ENCODE assay signal across 10 mouse cellular contexts in genomic region chr1:164787771-164788170, GRCm38 (mm10). TPM values are rescaled to one million over a fixed set of nuclear protein-coding genes. Genes with fewer than 3 reads are reported as not detected.
DNase-seq lines count a peak whose midpoint lies in the region; ATAC-seq lines count a peak whose summit lies in the region.
"Had no signal": no experiment of that assay in that cellular context is flagged by ENCODE, and none has a peak within 500 bp of the region (broad histone marks: within the 10 kb centered on the region; RNA-seq: fewer than 3 reads in every experiment).

No protein-coding gene starts in this region.

- H3K4me3 ChIP-seq in forebrain, embryonic 16.5 days (replicated peaks; ENCODE audit: low read length), result no peak overlapping the region
- H3K4me3 ChIP-seq in forebrain, embryonic 10.5 days, result no peak overlapping the region
- H3K4me3 ChIP-seq in liver, embryonic 12.5 days, result no peak overlapping the region
- H3K4me3 ChIP-seq: lung, embryonic 15.5 days had no signal

- no peak for DNase-seq in forebrain, embryonic 10.5 days (ENCODE audit: extremely low spot score, low spot score)
- peak; percentile 95 for DNase-seq in cerebellum, adult 11-12 months
- peak; percentile 31 to 57 for DNase-seq in kidney, postnatal 25 days
- no peak for DNase-seq in embryo, embryonic 9.5 days (ENCODE audit: extremely low spot score)
- no peak for DNase-seq in ovary, postnatal 10 days (ENCODE audit: low spot score)
- no peak for DNase-seq in thymus, postnatal 10 days (ENCODE audit: low spot score in 2 of 2)
- DNase-seq: adrenal gland, postnatal 25 days had no signal

- H3K9me3 ChIP-seq in forebrain, embryonic 16.5 days (ENCODE audit: control insufficient read depth, low read length), result no peaks in the 10 kb centered on the region
- H3K9me3 ChIP-seq in forebrain, embryonic 10.5 days, result no peaks in the 10 kb centered on the region
- no peaks in the 10 kb centered on the region for H3K9me3 ChIP-seq in liver, embryonic 12.5 days (replicated peaks)
- H3K9me3 ChIP-seq: lung, embryonic 15.5 days had no signal

- no peak overlapping the region for H3K9ac ChIP-seq in forebrain, embryonic 16.5 days (replicated peaks; ENCODE audit: low read depth, low read length)
- H3K9ac ChIP-seq in liver, embryonic 12.5 days, result no peak overlapping the region
- H3K9ac ChIP-seq: lung, embryonic 15.5 days had no signal

- peak; percentile 65 for ATAC-seq in forebrain, embryonic 16.5 days
- ATAC-seq in liver, embryonic 12.5 days, result peak; percentile 63; the same call in 1 of the 2 replicates

- H3K27ac ChIP-seq in forebrain, embryonic 16.5 days (ENCODE audit: low read length), result no peak overlapping the region
- H3K27ac ChIP-seq in forebrain, embryonic 10.5 days, result no peak overlapping the region
- no peak overlapping the region for H3K27ac ChIP-seq in liver, embryonic 12.5 days
- H3K27ac ChIP-seq: lung, embryonic 15.5 days had no signal

- no peak overlapping the region for H3K4me2 ChIP-seq in forebrain, embryonic 16.5 days (ENCODE audit: low read length)
- no peak overlapping the region for H3K4me2 ChIP-seq in liver, embryonic 12.5 days
- H3K4me2 ChIP-seq: lung, embryonic 15.5 days had no signal

- no peaks in the 10 kb centered on the region for H3K27me3 ChIP-seq in forebrain, embryonic 16.5 days (replicated peaks; ENCODE audit: control insufficient read depth, insufficient read depth, low read length)
- no peaks in the 10 kb centered on the region for H3K27me3 ChIP-seq in forebrain, embryonic 10.5 days (ENCODE audit: poor library complexity, severe bottlenecking)
- no peaks in the 10 kb centered on the region for H3K27me3 ChIP-seq in liver, embryonic 12.5 days (replicated peaks)
- H3K27me3 ChIP-seq: lung, embryonic 15.5 days had no signal

- no peaks in the 10 kb centered on the region for H3K4me1 ChIP-seq in forebrain, embryonic 16.5 days (replicated peaks; ENCODE audit: control insufficient read depth, insufficient read depth, low read length)
- H3K4me1 ChIP-seq in forebrain, embryonic 10.5 days, result no peaks in the 10 kb centered on the region
- no peaks in the 10 kb centered on the region for H3K4me1 ChIP-seq in liver, embryonic 12.5 days
- H3K4me1 ChIP-seq: lung, embryonic 15.5 days had no signal

- WGBS in forebrain, embryonic 16.5 days, result 76% methylated on average over 7 of the region's 7 CpGs
- WGBS in forebrain, embryonic 10.5 days, result 90% methylated on average over 7 of the region's 7 CpGs
- 78% methylated on average over 7 of the region's 7 CpGs for WGBS in liver, embryonic 12.5 days (ENCODE audit: insufficient replicate concordance)

- H3K36me3 ChIP-seq in forebrain, embryonic 16.5 days (ENCODE audit: control insufficient read depth, insufficient read depth), result no peaks in the 10 kb centered on the region
- H3K36me3 ChIP-seq in forebrain, embryonic 10.5 days (replicated peaks), result no peaks in the 10 kb centered on the region
- H3K36me3 ChIP-seq in liver, embryonic 12.5 days, result no peaks in the 10 kb centered on the region
- H3K36me3 ChIP-seq: lung, embryonic 15.5 days had no signal

RNA-seq across cellular contexts. Expression of gene Dpt, which starts 8.7 kb away (rescaled TPM):
- polyA plus RNA-seq in forebrain, embryonic 16.5 days (2015; fragmentation: Nextera tagmentation; extraction: Ambion mirVana), result 0.14 TPM in 1 of 2 replicates, not detected in the other
- not detected in 2 replicates for polyA plus RNA-seq in forebrain, embryonic 10.5 days (2016; fragmentation: Nextera tagmentation; extraction: Ambion mirVana)
- not detected in 2 replicates for polyA plus RNA-seq in liver, embryonic 12.5 days (2016; fragmentation: Nextera tagmentation; extraction: Ambion mirVana)

Comparison
In these comparisons a context has a peak if more than half of its experiments do, and no peak if none do; other contexts are left out.
1. DNase-seq: peak in cerebellum, adult 11-12 months (single experiment) and kidney, postnatal 25 days (2 of 2); none in forebrain, embryonic 10.5 days (single experiment), embryo, embryonic 9.5 days (single experiment), ovary, postnatal 10 days (single experiment) and thymus, postnatal 10 days (0 of 2).